Mouse (Mus musculus) mouse trophoblast stem cell (cell line): ENCODE results near the gene Zfp59.
"Not testable (repeated sequence)": the region's sequence is repeated elsewhere in the genome, so short reads cannot be mapped to it uniquely, and the experiment has no call there.

ENCODE experiments used
- in situ Hi-C, 2 experiments: fragments of 300-500 bp; cut with MseI, MboI; formaldehyde crosslinking; loops; 2 replicates in 1 of 2; 3 replicates in 1 of 2; pipeline ENCODE4 v1.15.1; 2025

Zfp59 gene

GRCm38 (mm10) chr7:27838323-27839249, at the start of gene Zfp59:
Zfp59 (plus strand) TSS chr7:27838607.
- in situ Hi-C loops: no loop called here

- in situ Hi-C loops: no loop called here
These were observed 49.1 kb upstream of the Zfp59 start for GRCm38 (mm10) chr7:27789306-27789705.

- in situ Hi-C loops: not testable (repeated sequence)
These were observed 44.5 kb upstream of the Zfp59 start for GRCm38 (mm10) chr7:27793865-27794264.

GRCm38 (mm10) chr7:27794566-27794965, 43.8 kb upstream of the Zfp59 start:
- in situ Hi-C loops: no loop called here

GRCm38 (mm10) chr7:27797906-27798811, 40.2 kb upstream of the Zfp59 start:
- in situ Hi-C loops: no loop called here

- in situ Hi-C loops: no loop called here
These were observed 37.3 kb upstream of the Zfp59 start for GRCm38 (mm10) chr7:27801137-27801536.

- in situ Hi-C loops: no loop called here
These were observed 35.4 kb upstream of the Zfp59 start for GRCm38 (mm10) chr7:27802986-27803385.

- in situ Hi-C loops: no loop called here
These were observed 33.9 kb upstream of the Zfp59 start for GRCm38 (mm10) chr7:27804297-27805030.

GRCm38 (mm10) chr7:27806896-27807295, 31.5 kb upstream of the Zfp59 start, which contains the start of gene Zfp626:
Zfp626 (plus strand) TSS chr7:27807196.
- in situ Hi-C loops: not testable (repeated sequence)

GRCm38 (mm10) chr7:27807305-27807704, 31.1 kb upstream of the Zfp59 start:
- in situ Hi-C loops: not testable (repeated sequence)

- in situ Hi-C loops: no loop called here
These were observed 19.8 kb upstream of the Zfp59 start for GRCm38 (mm10) chr7:27818526-27819110.

- in situ Hi-C loops: no loop called here
These were observed 15.8 kb upstream of the Zfp59 start for GRCm38 (mm10) chr7:27822611-27823010.

- in situ Hi-C loops: no loop called here
These were observed 4.3 kb upstream of the Zfp59 start for GRCm38 (mm10) chr7:27834131-27834530.

GRCm38 (mm10) chr7:27837896-27838295, 511 bp upstream of the Zfp59 start:
- in situ Hi-C loops: no loop called here

GRCm38 (mm10) chr7:27839596-27839995, 1.2 kb downstream of the Zfp59 start:
- in situ Hi-C loops: no loop called here

- in situ Hi-C loops: no loop called here
These were observed 1.7 kb downstream of the Zfp59 start for GRCm38 (mm10) chr7:27840104-27840503.

GRCm38 (mm10) chr7:27857227-27857626, 18.8 kb downstream of the Zfp59 start, which contains the start of gene Zfp607a:
Zfp607a (plus strand) TSS chr7:27857527.
- in situ Hi-C loops: no loop called here

- in situ Hi-C loops: no loop called here
These were observed 21.2 kb downstream of the Zfp59 start for GRCm38 (mm10) chr7:27859301-27860251.

GRCm38 (mm10) chr7:27860396-27861235, 22.2 kb downstream of the Zfp59 start:
- in situ Hi-C loops: no loop called here
